Mouse (Mus musculus): ENCODE results near the gene Insl3.
A peak's percentile ranks its signal among the peaks of the same experiment; 100 is the strongest.
"Not testable (repeated sequence)": the region's sequence is repeated elsewhere in the genome, so short reads cannot be mapped to it uniquely, and the experiment has no call there.

Insl3 gene

GRCm38 (mm10) chr8:71709800-71710446, 20.9 kb downstream of the Insl3 start:
- DNase-seq, result peak; percentile 89

- no peak for DNase-seq
These were observed 22.6 kb downstream of the Insl3 start for GRCm38 (mm10) chr8:71711574-71711973.

GRCm38 (mm10) chr8:71715531-71715930, 26.5 kb downstream of the Insl3 start:
- DNase-seq, result no peak

GRCm38 (mm10) chr8:71716561-71717053, 27.6 kb downstream of the Insl3 start:
- DNase-seq, result no peak

GRCm38 (mm10) chr8:71717096-71717495, 28.1 kb downstream of the Insl3 start:
- DNase-seq, result no peak

- no peak for DNase-seq
These were observed 29.2 kb downstream of the Insl3 start for GRCm38 (mm10) chr8:71718252-71718651.

GRCm38 (mm10) chr8:71719218-71719617, 30.2 kb downstream of the Insl3 start:
- no peak for DNase-seq

- no peak for DNase-seq
These were observed 31.0 kb downstream of the Insl3 start for GRCm38 (mm10) chr8:71719928-71720457.

- DNase-seq, result peak; percentile 20
These were observed 34.1 kb downstream of the Insl3 start for GRCm38 (mm10) chr8:71723047-71723551.

GRCm38 (mm10) chr8:71724389-71724788, 35.4 kb downstream of the Insl3 start:
- no peak for DNase-seq

GRCm38 (mm10) chr8:71725122-71725924, 36.3 kb downstream of the Insl3 start, which contains the start of gene Fcho1:
TSS of gene Fcho1 (minus strand) at chr8:71725716.
- DNase-seq, result peak; percentile 75

- DNase-seq, result no peak
These were observed 39.3 kb downstream of the Insl3 start for GRCm38 (mm10) chr8:71728240-71728785.

GRCm38 (mm10) chr8:71728826-71729620, 40.0 kb downstream of the Insl3 start:
- DNase-seq, result no peak

GRCm38 (mm10) chr8:71731652-71732230, 42.7 kb downstream of the Insl3 start:
- peak; percentile 67 for DNase-seq

GRCm38 (mm10) chr8:71738316-71738715, 49.3 kb downstream of the Insl3 start:
- not testable (repeated sequence) for DNase-seq

Data from lung, postnatal 14 days (tissue).